Mouse (Mus musculus) layer of hippocampus, adult 11-12 months (tissue): ENCODE measurements at regions not wholly inside any gene's neighbourhood (a gene's known extent, or its start where the extent isn't known, plus 50 kb on each side); places are given as distances from the start of the nearest gene placed in this dataset.
A peak's percentile ranks its signal among the peaks of the same experiment; 100 is the strongest.
"Not testable (repeated sequence)": the region's sequence is repeated elsewhere in the genome, so short reads cannot be mapped to it uniquely, and the experiment has no call there.

Experiments
- DNase-seq: peaks from one replicate; pipeline ENCODE4 v3.0.0; 2022; ENCODE audit warnings: low spot score

- DNase-seq, result no peak
Observed at GRCm38 (mm10) chr14:107214391-107214790, 1108.4 kb downstream of the Trim52 start.

- no peak for DNase-seq
Observed at GRCm38 (mm10) chr14:107264182-107264581, 1158.2 kb downstream of the Trim52 start.

GRCm38 (mm10) chr14:107280346-107280745, 1174.3 kb downstream of the Trim52 start:
- DNase-seq, result not testable (repeated sequence)

- peak; percentile 37 for DNase-seq
Observed at GRCm38 (mm10) chr14:107329302-107329701, 1223.3 kb downstream of the Trim52 start.

GRCm38 (mm10) chr14:107340205-107340604, 1234.2 kb downstream of the Trim52 start:
- no peak for DNase-seq

- DNase-seq, result no peak
Observed at GRCm38 (mm10) chr14:107362788-107363187, 1256.8 kb downstream of the Trim52 start.
